Mouse (Mus musculus): ENCODE measurements at regions not wholly inside any gene's neighbourhood (a gene's known extent, or its start where the extent isn't known, plus 50 kb on each side); places are given as distances from the start of the nearest gene placed in this dataset.

DNA sequence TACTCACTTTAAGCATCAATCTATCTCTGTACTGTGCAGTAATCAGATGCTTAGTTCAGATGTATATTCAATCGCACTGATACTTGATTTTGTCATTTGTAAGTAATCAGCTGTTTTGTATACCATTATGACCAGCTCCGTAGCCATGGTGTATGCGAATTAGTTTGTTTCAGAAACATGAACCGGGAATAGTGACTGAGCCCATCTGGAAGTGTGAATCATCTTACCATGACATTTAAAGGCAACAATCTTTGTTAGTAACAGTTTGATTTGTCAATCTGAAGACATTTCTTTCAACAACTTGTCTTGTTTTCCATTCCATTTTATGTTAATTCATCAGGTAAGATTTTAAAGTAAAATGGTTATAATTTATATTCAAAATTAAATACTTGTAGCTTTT, 53.2 kb upstream of the Arhgap32 start:
- TF ChIP-seq CTCF (IDR thresholded peaks at IDR 0.05): no peak
- no peak for TF ChIP-seq EP300 (IDR thresholded peaks at IDR 0.05)
